8 mouse cellular contexts compared by ENCODE assay signal in genomic region chr1:37996877-37997484, GRCm38 (mm10). TPM values are rescaled to one million over a fixed set of nuclear protein-coding genes. Genes with fewer than 3 reads are reported as not detected.
DNase-seq lines count a peak whose midpoint lies in the region; ATAC-seq and TF ChIP-seq lines count a peak whose summit lies in the region.

No protein-coding gene starts in this region.

- peak overlapping the region; percentile 64 for H3K4me2 ChIP-seq in forebrain, embryonic 15.5 days (replicated peaks)

- TF ChIP-seq CTCF in lung, adult 2 months (IDR thresholded peaks at IDR 0.05; ENCODE audit: insufficient read depth, low read length), result no peak

- peak; percentile 63; the same call in 1 of the 2 replicates for TF ChIP-seq POLR2A in lung, adult 2 months (IDR thresholded peaks at IDR 0.05; ENCODE audit: borderline replicate concordance, extremely low read depth, low read depth, low read length)

- no peaks in the 10 kb centered on the region for H3K9me3 ChIP-seq in ES-E14 (ENCODE audit: control insufficient read depth, insufficient read depth, low read depth, low read length)
- no peaks in the 10 kb centered on the region for H3K9me3 ChIP-seq in forebrain, embryonic 15.5 days

- peak; percentile 99 for DNase-seq in ES-E14 (ENCODE audit: low read depth, low spot score)
- DNase-seq in cerebellum, adult 11-12 months, result peak; percentile 99
- peak; percentile 98 for DNase-seq in heart, postnatal 25 days (ENCODE audit: low spot score)
- peak; percentile 98 to 99 for DNase-seq in layer of hippocampus, adult 18-20 months (ENCODE audit: low spot score in 2 of 2)
- DNase-seq in lung, adult 2 months, result peak; percentile 98
- peak; percentile 97 to 99 for DNase-seq in thymus, adult 18-20 months

- peaks cover 1 to 2% of the 10 kb centered on the region in 2 experiments; a peak in 1 of 4 replicates for H3K4me1 ChIP-seq in ES-E14 (ENCODE audit: control insufficient read depth in 2 of 2, insufficient read depth in 2 of 2, low read length in 2 of 2, poor library complexity in 1 of 2)
- peaks cover 18% of the 10 kb centered on the region for H3K4me1 ChIP-seq in forebrain, embryonic 15.5 days
- peaks cover 5% of the 10 kb centered on the region for H3K4me1 ChIP-seq in lung, adult 2 months (ENCODE audit: control insufficient read depth, insufficient read depth, low read length)

- peak overlapping the region; percentile 96 for H3K9ac ChIP-seq in ES-E14 (ENCODE audit: insufficient read depth, low read depth, low read length, poor library complexity, severe bottlenecking)
- peak overlapping the region; percentile 74 for H3K9ac ChIP-seq in forebrain, embryonic 15.5 days (replicated peaks)

- H3K4me3 ChIP-seq in ES-E14 (ENCODE audit: insufficient read depth in 1 of 2, low read depth in 1 of 2, low read length in 2 of 2, poor library complexity in 1 of 2, severe bottlenecking in 1 of 2), result peak overlapping the region; percentile 86 to 92
- H3K4me3 ChIP-seq in forebrain, embryonic 15.5 days, result peak overlapping the region; percentile 80
- peak overlapping the region; percentile 94 for H3K4me3 ChIP-seq in lung, adult 2 months (replicated peaks; ENCODE audit: extremely low read depth, low read depth, low read length)

- in situ Hi-C loops in ES-E14 (cut with MboI; ENCODE audit: low sequenced_read_pairs in 2 of 2, unreplicated experiment in 2 of 2), result no loop called here

- intact Hi-C loops in heart, postnatal 25 days (cut with DNase I), result loop anchor here (2.0 to 10.0 kb wide), 3 partner anchors 105 to 134 kb away; partner anchors contain the start of genes Mitd1, Mrpl30 and Tsga10

- peaks cover 23% of the 10 kb centered on the region for H3K36me3 ChIP-seq in ES-E14 (ENCODE audit: control insufficient read depth, insufficient read depth, low read length, poor library complexity, severe bottlenecking)
- peaks cover 31% of the 10 kb centered on the region for H3K36me3 ChIP-seq in forebrain, embryonic 15.5 days

- H3K27ac ChIP-seq in ES-E14 (ENCODE audit: insufficient read depth, low read depth, low read length, poor library complexity, severe bottlenecking), result peak overlapping the region; percentile 84
- H3K27ac ChIP-seq in forebrain, embryonic 15.5 days (replicated peaks), result peak overlapping the region; percentile 95

- whole genome bisulfite sequencing in forebrain, embryonic 15.5 days, result under 1% methylated on average over 42 of the region's 42 CpGs
- whole genome bisulfite sequencing in lung, adult 2 months, result under 1% methylated on average over 42 of the region's 42 CpGs

- no peaks in the 10 kb centered on the region for H3K27me3 ChIP-seq in forebrain, embryonic 15.5 days

- peak; percentile 97 for ATAC-seq in forebrain, embryonic 15.5 days (replicated peaks)
- peak; percentile 94 for ATAC-seq in neutrophil, adult 5-6 weeks (ENCODE audit: extremely low read depth, insufficient number of reproducible peaks, low FRiP score, poor library complexity, severe bottlenecking)

TF ChIP-seq in ES-E14, 5 proteins besides CTCF, POLR2A, EP300 and RAD21:
- TF ChIP-seq ZC3H11A (IDR thresholded peaks at IDR 0.05; ENCODE audit: borderline replicate concordance, low read depth, low read length) (no peak), CHD2 (IDR thresholded peaks at IDR 0.05; ENCODE audit: low read depth, low read length) (peak; percentile 95), HCFC1 (IDR thresholded peaks at IDR 0.05; ENCODE audit: borderline replicate concordance, insufficient read depth, low read length) (peak; percentile 94)

RNA-seq across cellular contexts. Expression of gene Txndc9, which starts 0.7 kb away (rescaled TPM):
- 42.4 and 71.2 TPM in 2 replicates for total RNA-seq in ES-E14 (2012; rRNA removed)
- 145 and 154 TPM in 2 replicates for polyA plus RNA-seq in forebrain, embryonic 15.5 days (2015; fragmentation: Nextera tagmentation; extraction: Ambion mirVana)
- 10 to 100 TPM; 52.6 to 57.2 TPM for total RNA-seq in heart, postnatal 25 days (2021)
- total RNA-seq in layer of hippocampus, adult 18-20 months (2021), result 10 to 100 TPM; 53.9 to 63.5 TPM
- 5.9 and 9.6 TPM in 2 replicates for polyA plus RNA-seq in lung, adult 2 months (2012; rRNA removed)
- 59.2 and 63.0 TPM in 2 replicates for total RNA-seq in neutrophil, adult 5-6 weeks (2017)

RNA-seq across cellular contexts. Expression of gene Eif5b, which starts 0.8 kb away (rescaled TPM):
- total RNA-seq in ES-E14 (2012; rRNA removed), result 28.8 and 30.6 TPM in 2 replicates
- 22.8 and 24.6 TPM in 2 replicates for polyA plus RNA-seq in forebrain, embryonic 15.5 days (2015; fragmentation: Nextera tagmentation; extraction: Ambion mirVana)
- total RNA-seq in heart, postnatal 25 days (2021), result 10 to 100 TPM; 42.9 to 45.7 TPM
- 10 to 100 TPM; 41.8 to 44.2 TPM for total RNA-seq in layer of hippocampus, adult 18-20 months (2021)
- 4.3 and 6.9 TPM in 2 replicates for polyA plus RNA-seq in lung, adult 2 months (2012; rRNA removed)
- 22.1 and 24.2 TPM in 2 replicates for total RNA-seq in neutrophil, adult 5-6 weeks (2017)

RNA-seq across cellular contexts. Expression of gene Lyg1, which starts 39.4 kb away (rescaled TPM):
- not detected in 2 replicates for total RNA-seq in ES-E14 (2012; rRNA removed)
- polyA plus RNA-seq in forebrain, embryonic 15.5 days (2015; fragmentation: Nextera tagmentation; extraction: Ambion mirVana), result not detected in 2 replicates
- not detected for total RNA-seq in heart, postnatal 25 days (2021)
- total RNA-seq in layer of hippocampus, adult 18-20 months (2021), result not detected
- polyA plus RNA-seq in lung, adult 2 months (2012; rRNA removed), result 7.4 TPM in 1 of 2 replicates, not detected in the other
- total RNA-seq in neutrophil, adult 5-6 weeks (2017), result not detected in 2 replicates

Comparison
In these comparisons a context has a peak if more than half of its experiments do, and no peak if none do; other contexts are left out.
1. Peak in every context shown above with its lines: DNase-seq, ATAC-seq, H3K4me3 ChIP-seq and H3K27ac ChIP-seq.